In genomic region chr16:6963533-6963932, GRCm38 (mm10) we compare ENCODE assay signal across 13 mouse cellular contexts.
DNase-seq lines count a peak whose midpoint lies in the region; ATAC-seq and TF ChIP-seq lines count a peak whose summit lies in the region.
"Had no signal": no experiment of that assay in that cellular context is flagged by ENCODE, and none has a peak within 500 bp of the region (broad histone marks: within the 10 kb centered on the region; RNA-seq: fewer than 3 reads in every experiment).

No protein-coding gene starts in this region.

- WGBS in midbrain, embryonic 13.5 days: 84% methylated on average over 4 of the region's 4 CpGs

- H3K9ac ChIP-seq in midbrain, embryonic 13.5 days (replicated peaks): no peak overlapping the region
- H3K9ac ChIP-seq: heart, embryonic 15.5 days; lung, embryonic 14.5 days had no signal

- H3K27ac ChIP-seq in midbrain, embryonic 13.5 days: no peak overlapping the region
- H3K27ac ChIP-seq: heart, embryonic 15.5 days; hindbrain, postnatal 0 days had no signal

- no peaks in the 10 kb centered on the region for H3K36me3 ChIP-seq in myocyte (ENCODE audit: control insufficient read depth, insufficient read depth)
- no peaks in the 10 kb centered on the region for H3K36me3 ChIP-seq in midbrain, embryonic 13.5 days
- H3K36me3 ChIP-seq: heart, embryonic 15.5 days had no signal

- H3K4me2 ChIP-seq in myocyte (ENCODE audit: low read depth): peak overlapping the region; percentile 62
- H3K4me2 ChIP-seq in midbrain, embryonic 13.5 days (replicated peaks): no peak overlapping the region
- H3K4me2 ChIP-seq: heart, embryonic 15.5 days; lung, embryonic 14.5 days had no signal

- peak; percentile 35 for DNase-seq in layer of hippocampus, adult 11-12 months (ENCODE audit: low spot score)
- DNase-seq in layer of hippocampus, postnatal 10 days (ENCODE audit: low spot score in 2 of 2): no peak
- peak; percentile 86 for DNase-seq in Muller cell, postnatal 12 days (ENCODE audit: inconsistent ontology term)
- peak; percentile 5 for DNase-seq in adrenal gland, postnatal 25 days
- DNase-seq in testis, postnatal 14 days (ENCODE audit: low spot score): no peak
- DNase-seq: gastrocnemius, postnatal 10 days; kidney, postnatal 25 days; thymus, adult 18-20 months had no signal

- H3ac ChIP-seq in myocyte (ENCODE audit: control insufficient read depth, insufficient read length): no peak overlapping the region

- no peak overlapping the region for H3K4me3 ChIP-seq in myocyte
- no peak overlapping the region for H3K4me3 ChIP-seq in midbrain, embryonic 13.5 days (replicated peaks)
- H3K4me3 ChIP-seq: heart, embryonic 15.5 days had no signal

- TF ChIP-seq POLR2A in myocyte (IDR thresholded peaks at IDR 0.05; ENCODE audit: insufficient read length, low read depth): no peak

- peaks cover 32% of the 10 kb centered on the region for H3K4me1 ChIP-seq in midbrain, embryonic 13.5 days (replicated peaks)
- H3K4me1 ChIP-seq: heart, embryonic 15.5 days had no signal

- no peak for ATAC-seq in midbrain, embryonic 13.5 days
- ATAC-seq: hindbrain, postnatal 0 days had no signal

- no peaks in the 10 kb centered on the region for H3K9me3 ChIP-seq in midbrain, embryonic 13.5 days
- H3K9me3 ChIP-seq: heart, embryonic 15.5 days had no signal

- no peaks in the 10 kb centered on the region for H3K79me2 ChIP-seq in myocyte (ENCODE audit: control insufficient read depth, insufficient read depth)

- no peaks in the 10 kb centered on the region for H3K27me3 ChIP-seq in myocyte (ENCODE audit: control insufficient read depth, insufficient read depth, insufficient read length)
- H3K27me3 ChIP-seq in midbrain, embryonic 13.5 days: peaks cover 5% of the 10 kb centered on the region; the same call in 1 of the 2 replicates
- H3K27me3 ChIP-seq: heart, embryonic 15.5 days had no signal

TF ChIP-seq in myocyte, 11 proteins besides CTCF, POLR2A, EP300 and RAD21:
- TF ChIP-seq TCF3 (IDR thresholded peaks at IDR 0.05; ENCODE audit: insufficient read length, low read depth) (peak; percentile 30), MYOG (IDR thresholded peaks at IDR 0.05; ENCODE audit: control insufficient read depth in 1 of 3, insufficient read depth in 1 of 3, insufficient read length in 2 of 3, low read depth in 2 of 3) (peak in 2 of 3 experiments; percentile 17 to 71), MAX (IDR thresholded peaks at IDR 0.05; ENCODE audit: low read depth) (no peak), MYOD1 (IDR thresholded peaks at IDR 0.05; ENCODE audit: control insufficient read depth in 1 of 3, insufficient read length in 2 of 3, low read depth in 2 of 3) (peak in 2 of 3 experiments; percentile 29 to 80), TCF12 (IDR thresholded peaks at IDR 0.05; ENCODE audit: insufficient read depth, poor library complexity, severe bottlenecking) (peak; percentile 27), REST (IDR thresholded peaks at IDR 0.05; ENCODE audit: insufficient read depth, insufficient read length) (no peak), CEBPB (IDR thresholded peaks at IDR 0.05; ENCODE audit: insufficient read depth, poor library complexity, severe bottlenecking) (peak; percentile 67; the same call in 1 of the 2 replicates), SRF (IDR thresholded peaks at IDR 0.05; ENCODE audit: control insufficient read depth, insufficient read length, low read depth) (no peak), USF1 (IDR thresholded peaks at IDR 0.05; ENCODE audit: low read depth) (no peak), E2F4 (IDR thresholded peaks at IDR 0.05; ENCODE audit: insufficient read depth) (no peak), POLR2AphosphoS2 (IDR thresholded peaks at IDR 0.05; ENCODE audit: insufficient read length, low read depth) (no peak)
TF ChIP-seq in myocyte: peak in this region for 5.

Comparison
In these comparisons a context has a peak if more than half of its experiments do, and no peak if none do; other contexts are left out.
1. DNase-seq: peak in layer of hippocampus, adult 11-12 months (single experiment), Muller cell, postnatal 12 days (single experiment) and adrenal gland, postnatal 25 days (single experiment); none in layer of hippocampus, postnatal 10 days (0 of 2) and testis, postnatal 14 days (single experiment).